12 mouse cellular contexts compared by ENCODE assay signal in the genomic region with DNA sequence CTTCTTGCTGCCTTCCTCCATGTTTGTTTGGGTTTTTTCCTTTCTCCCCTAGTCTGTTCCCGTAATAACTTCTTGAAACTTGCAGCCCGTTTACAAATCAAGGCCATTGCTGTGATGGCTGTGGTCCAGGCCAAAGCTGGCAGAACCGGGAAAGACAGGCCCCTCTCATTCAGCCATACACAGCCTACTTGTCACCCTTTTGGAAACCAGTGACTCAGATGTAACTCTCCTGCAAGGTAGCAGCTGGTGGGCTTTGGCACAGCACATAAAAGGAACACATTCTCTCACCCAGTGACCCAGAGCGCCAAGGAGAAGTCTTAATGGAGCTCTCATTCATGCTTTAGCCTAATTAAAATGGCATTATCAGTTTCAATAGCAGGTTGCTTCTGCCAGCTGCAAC.
DNase-seq lines count a peak whose midpoint lies in the region; ATAC-seq and TF ChIP-seq lines count a peak whose summit lies in the region.
"Had no signal": no experiment of that assay in that cellular context is flagged by ENCODE, and none has a peak within 500 bp of the region (broad histone marks: within the 10 kb centered on the region; RNA-seq: fewer than 3 reads in every experiment).

No protein-coding gene starts in this region.

- H3K4me2 ChIP-seq in midbrain, postnatal 0 days (ENCODE audit: low read depth, low read length, poor library complexity, severe bottlenecking) = no peak overlapping the region
- H3K4me2 ChIP-seq in liver, embryonic 11.5 days = no peak overlapping the region
- H3K4me2 ChIP-seq: embryonic facial prominence, embryonic 12.5 days; heart, embryonic 15.5 days had no signal

- H3K27ac ChIP-seq in midbrain, postnatal 0 days (ENCODE audit: low read depth, low read length) = no peak overlapping the region
- no peak overlapping the region for H3K27ac ChIP-seq in liver, embryonic 11.5 days (ENCODE audit: low read depth, low read length)
- H3K27ac ChIP-seq: embryonic facial prominence, embryonic 12.5 days; heart, embryonic 15.5 days had no signal

- no peaks in the 10 kb centered on the region for H3K4me1 ChIP-seq in midbrain, postnatal 0 days (ENCODE audit: insufficient read depth, low read length)
- no peaks in the 10 kb centered on the region for H3K4me1 ChIP-seq in liver, embryonic 11.5 days (replicated peaks; ENCODE audit: control insufficient read depth, insufficient read depth, low read length)
- no peaks in the 10 kb centered on the region for H3K4me1 ChIP-seq in lung, adult 2 months (ENCODE audit: control insufficient read depth, insufficient read depth, low read length)
- H3K4me1 ChIP-seq: embryonic facial prominence, embryonic 12.5 days; heart, embryonic 15.5 days; megakaryocyte, embryonic 14.5 days had no signal

- H3K36me3 ChIP-seq in midbrain, postnatal 0 days (ENCODE audit: insufficient read depth, low read length) = no peaks in the 10 kb centered on the region
- no peaks in the 10 kb centered on the region for H3K36me3 ChIP-seq in liver, embryonic 11.5 days (ENCODE audit: control insufficient read depth, insufficient read depth, low read length)
- H3K36me3 ChIP-seq: embryonic facial prominence, embryonic 12.5 days; heart, embryonic 15.5 days had no signal

- ATAC-seq in midbrain, postnatal 0 days (ENCODE audit: low FRiP score) = peak; percentile 62
- ATAC-seq in liver, embryonic 11.5 days (replicated peaks; ENCODE audit: low FRiP score) = no peak
- ATAC-seq: Patski had no signal

- no peaks in the 10 kb centered on the region for H3K27me3 ChIP-seq in midbrain, postnatal 0 days (ENCODE audit: insufficient read depth, low read length)
- peaks cover 8% of the 10 kb centered on the region for H3K27me3 ChIP-seq in liver, embryonic 11.5 days (replicated peaks; ENCODE audit: control insufficient read depth, insufficient read depth, low read length)
- H3K27me3 ChIP-seq: heart, embryonic 15.5 days had no signal

- 47% methylated on average over 4 of the region's 4 CpGs for WGBS in midbrain, postnatal 0 days
- 80% methylated on average over 4 of the region's 4 CpGs for WGBS in liver, embryonic 11.5 days
- WGBS in lung, adult 2 months = 71% methylated on average over 4 of the region's 4 CpGs

- no peaks in the 10 kb centered on the region for H3K9me3 ChIP-seq in midbrain, postnatal 0 days (ENCODE audit: low read length)
- H3K9me3 ChIP-seq in liver, embryonic 11.5 days (ENCODE audit: control insufficient read depth, low read length) = no peaks in the 10 kb centered on the region
- H3K9me3 ChIP-seq: embryonic facial prominence, embryonic 12.5 days; heart, embryonic 15.5 days; megakaryocyte, embryonic 14.5 days had no signal

- H3K9ac ChIP-seq in midbrain, postnatal 0 days (replicated peaks; ENCODE audit: low read length, poor library complexity, severe bottlenecking) = no peak overlapping the region
- no peak overlapping the region for H3K9ac ChIP-seq in liver, embryonic 11.5 days (ENCODE audit: low read depth, low read length)
- H3K9ac ChIP-seq: embryonic facial prominence, embryonic 12.5 days; heart, embryonic 15.5 days had no signal

- TF ChIP-seq POLR2A in lung, adult 2 months (IDR thresholded peaks at IDR 0.05; ENCODE audit: borderline replicate concordance, extremely low read depth, low read depth, low read length) = no peak

- no peak overlapping the region for H3K4me3 ChIP-seq in midbrain, postnatal 0 days (ENCODE audit: low read depth, low read length)
- H3K4me3 ChIP-seq in liver, embryonic 11.5 days (ENCODE audit: low read depth, low read length) = no peak overlapping the region
- no peak overlapping the region for H3K4me3 ChIP-seq in lung, adult 2 months (replicated peaks; ENCODE audit: extremely low read depth, low read depth, low read length)
- H3K4me3 ChIP-seq: embryonic facial prominence, embryonic 12.5 days; heart, embryonic 15.5 days; megakaryocyte, embryonic 14.5 days had no signal

- TF ChIP-seq CTCF in midbrain, postnatal 0 days (IDR thresholded peaks at IDR 0.05) = no peak
- no peak for TF ChIP-seq CTCF in lung, adult 2 months (IDR thresholded peaks at IDR 0.05; ENCODE audit: insufficient read depth, low read length)

- DNase-seq in adrenal gland, adult (ENCODE audit: inconsistent age in 2 of 2, low spot score in 1 of 2) = peak; percentile 42 to 67
- no peak for DNase-seq in adrenal gland, postnatal 4 days (ENCODE audit: low spot score in 2 of 2)
- peak; percentile 46 for DNase-seq in brain, embryonic 18.5 days (ENCODE audit: low read depth, low spot score)
- peak; percentile 5 to 11 for DNase-seq in frontal cortex, postnatal 14 days (ENCODE audit: low spot score in 2 of 2)
- DNase-seq in midbrain, postnatal 0 days (ENCODE audit: low spot score) = peak; percentile 80
- DNase-seq in spleen, postnatal 36 days (ENCODE audit: low spot score in 2 of 2) = no peak
- no peak for DNase-seq in liver, embryonic 11.5 days (ENCODE audit: low spot score)
- DNase-seq in lung, adult 2 months = no peak

Comparison
In these comparisons a context has a peak if more than half of its experiments do, and no peak if none do; other contexts are left out.
1. DNase-seq: peak in adrenal gland, adult (2 of 2), brain, embryonic 18.5 days (single experiment), frontal cortex, postnatal 14 days (2 of 2) and midbrain, postnatal 0 days (single experiment); none in adrenal gland, postnatal 4 days (0 of 2), spleen, postnatal 36 days (0 of 2), liver, embryonic 11.5 days (single experiment) and lung, adult 2 months (single experiment).